Comparison of ENCODE assay signal across 15 mouse cellular contexts in genomic region chr11:51084527-51084926, GRCm38 (mm10). TPM values are rescaled to one million over a fixed set of nuclear protein-coding genes. Genes with fewer than 3 reads are reported as not detected.
DNase-seq lines count a peak whose midpoint lies in the region; ATAC-seq lines count a peak whose summit lies in the region.
"Had no signal": no experiment of that assay in that cellular context is flagged by ENCODE, and none has a peak within 500 bp of the region (broad histone marks: within the 10 kb centered on the region; RNA-seq: fewer than 3 reads in every experiment).

No protein-coding gene starts in this region.

- intact Hi-C loops in gastrocnemius, postnatal 14 days (cut with DNase I; ENCODE audit: low total_unique reads), result no loop called here

- DNase-seq in frontal cortex, postnatal 36 days (ENCODE audit: low spot score in 2 of 2), result no peak
- DNase-seq in retina, embryonic 14.5 days (ENCODE audit: low spot score), result peak; percentile 5
- no peak for DNase-seq in retina, postnatal 1 day
- peak; percentile 8 to 17 for DNase-seq in kidney, adult 8-10 months
- DNase-seq in yolk sac, embryonic 10.5 days (ENCODE audit: low spot score), result peak; percentile 3
- DNase-seq in spleen, postnatal 36 days (ENCODE audit: low spot score in 2 of 2), result no peak
- DNase-seq in gastrocnemius, postnatal 14 days, result no peak
- DNase-seq: cerebellum, adult 8-10 months; heart, adult 2 months; heart, postnatal 14 days had no signal

- peak; percentile 23; the same call in 1 of the 2 replicates for ATAC-seq in frontal cortex, adult (ENCODE audit: low TSS enrichment)
- ATAC-seq: hindbrain, embryonic 16.5 days had no signal

RNA-seq across cellular contexts. Expression of gene Zfp354a, which starts 25.5 kb away (rescaled TPM):
- 1 to 10 TPM; 1.7 to 1.9 TPM for total RNA-seq in gastrocnemius, postnatal 14 days (2021)
- total RNA-seq: MEL had no signal

RNA-seq across cellular contexts. Expression of gene Olfr1375, which starts 36.6 kb away (rescaled TPM):
- not detected for total RNA-seq in gastrocnemius, postnatal 14 days (2021)
- total RNA-seq: heart, adult 2 months; heart, postnatal 14 days; layer of hippocampus, adult 18-20 months; left cerebral cortex, adult 8-10 months; MEL had no signal

Comparison
In these comparisons a context has a peak if more than half of its experiments do, and no peak if none do; other contexts are left out.
1. DNase-seq: peak in retina, embryonic 14.5 days (single experiment), kidney, adult 8-10 months (2 of 2) and yolk sac, embryonic 10.5 days (single experiment); none in frontal cortex, postnatal 36 days (0 of 2), retina, postnatal 1 day (single experiment), spleen, postnatal 36 days (0 of 2) and gastrocnemius, postnatal 14 days (single experiment).